ENCODE assay signal across 10 mouse cellular contexts in the genomic region with DNA sequence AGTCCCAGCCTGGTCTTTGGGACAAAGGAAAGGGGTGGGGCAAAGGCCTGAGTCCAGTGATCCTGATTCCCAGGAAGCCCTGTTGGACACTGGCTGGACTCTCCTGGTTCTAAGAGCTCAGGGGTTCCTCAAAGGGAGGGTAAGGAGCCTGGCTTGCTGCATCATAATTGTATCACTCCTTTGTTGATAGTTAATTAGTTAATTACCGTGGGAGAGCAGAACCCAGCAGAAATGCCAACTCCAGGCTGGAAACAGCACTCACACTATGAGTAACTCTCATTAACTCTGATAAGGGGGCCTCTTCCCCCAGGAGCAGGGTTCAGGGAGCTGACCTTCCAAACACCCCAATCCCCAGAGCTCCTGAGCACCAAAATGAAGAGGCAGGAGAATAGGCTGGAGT.
"Had no signal": no experiment of that assay in that cellular context is flagged by ENCODE, and none has a peak within 500 bp of the region (broad histone marks: within the 10 kb centered on the region; RNA-seq: fewer than 3 reads in every experiment).

No protein-coding gene starts in this region.

- DNase-seq: left cerebral cortex, postnatal 4 days; right cerebral cortex, adult 18-20 months; right cerebral cortex, postnatal 25 days; thymus, postnatal 4 days had no signal

- ATAC-seq: midbrain, embryonic 16.5 days had no signal

- H3K36me3 ChIP-seq: limb, embryonic 13.5 days; midbrain, embryonic 12.5 days; neural tube, embryonic 13.5 days had no signal

- H3K4me1 ChIP-seq: midbrain, embryonic 12.5 days; neural tube, embryonic 13.5 days had no signal

- H3K27me3 ChIP-seq: limb, embryonic 13.5 days; midbrain, embryonic 12.5 days; neural tube, embryonic 13.5 days had no signal

- H3K4me3 ChIP-seq: layer of hippocampus, adult 2 months; limb, embryonic 13.5 days; midbrain, embryonic 12.5 days; neural tube, embryonic 13.5 days had no signal

- H3K9ac ChIP-seq: limb, embryonic 13.5 days; liver, embryonic 14.5 days; midbrain, embryonic 12.5 days; neural tube, embryonic 13.5 days had no signal

- H3K4me2 ChIP-seq: limb, embryonic 13.5 days; midbrain, embryonic 12.5 days; neural tube, embryonic 13.5 days had no signal

- H3K9me3 ChIP-seq: limb, embryonic 13.5 days; midbrain, embryonic 12.5 days; neural tube, embryonic 13.5 days had no signal

- H3K27ac ChIP-seq: layer of hippocampus, adult 2 months; limb, embryonic 13.5 days; liver, embryonic 14.5 days; midbrain, embryonic 12.5 days; neural tube, embryonic 13.5 days had no signal
